ENCODE assay signal across 12 mouse cellular contexts in the genomic region with DNA sequence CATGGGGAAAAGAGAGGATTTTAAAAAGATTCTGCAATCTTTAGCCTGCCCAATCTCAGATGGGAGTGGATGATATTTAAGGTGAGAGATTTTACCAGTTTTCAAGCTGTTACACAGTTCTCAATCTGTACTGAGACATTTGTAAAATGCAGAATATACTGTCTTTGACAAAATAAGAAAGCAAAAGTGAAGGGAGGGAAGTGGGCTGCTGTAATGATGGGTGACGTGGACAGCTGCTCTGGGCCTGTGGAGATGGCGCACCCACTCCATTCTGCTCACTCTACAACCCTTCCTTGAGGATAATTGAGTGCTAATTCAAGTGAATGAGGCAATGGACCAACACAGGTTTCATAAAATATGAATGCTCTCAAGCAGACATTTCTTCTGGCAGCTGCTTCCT.
"Had no signal": no experiment of that assay in that cellular context is flagged by ENCODE, and none has a peak within 500 bp of the region (broad histone marks: within the 10 kb centered on the region; RNA-seq: fewer than 3 reads in every experiment).

No protein-coding gene starts in this region.

- DNase-seq: kidney, adult 2 months; kidney, postnatal 14 days; layer of hippocampus, postnatal 36 days; left cerebral cortex, postnatal 4 days; lung, adult 18-20 months; thymus, adult 2 months; thymus, postnatal 25 days had no signal

- H3K27ac ChIP-seq: kidney, embryonic 15.5 days; limb, embryonic 13.5 days; liver, embryonic 14.5 days; midbrain, embryonic 12.5 days; stomach, embryonic 15.5 days had no signal

- H3K4me3 ChIP-seq: kidney, embryonic 15.5 days; limb, embryonic 13.5 days; midbrain, embryonic 12.5 days; stomach, embryonic 15.5 days had no signal
